Mouse (Mus musculus): ENCODE measurements around the gene Folr2. TPM values are rescaled to one million over a fixed set of nuclear protein-coding genes. Genes with fewer than 3 reads are reported as not detected.

Gene Folr2
- polyA plus RNA-seq, 1 experiment, result not detected

DNA sequence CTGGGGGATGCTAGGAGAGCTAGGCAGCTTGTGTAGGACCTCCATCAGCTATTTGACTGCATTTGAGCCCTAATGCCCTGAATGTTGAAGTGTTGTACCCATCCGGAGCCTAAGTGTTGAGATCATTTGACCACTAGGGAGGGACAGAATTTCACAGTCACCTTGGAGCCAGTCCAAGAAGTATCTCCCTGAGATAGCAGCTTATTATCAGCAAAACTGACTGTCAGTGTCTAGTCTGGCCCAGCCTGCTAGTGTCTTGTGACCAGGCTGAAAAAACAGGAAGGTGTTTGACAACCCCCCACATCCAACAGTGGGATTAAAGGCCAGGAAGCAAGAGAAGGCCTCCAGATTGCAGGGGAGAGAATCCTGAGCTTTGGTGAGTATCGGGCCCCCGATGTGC lies 14.3 kb upstream of the Folr2 start:
- TF ChIP-seq GATA1 (IDR thresholded peaks at IDR 0.05; ENCODE audit: low read length), result peak; percentile 37

DNA sequence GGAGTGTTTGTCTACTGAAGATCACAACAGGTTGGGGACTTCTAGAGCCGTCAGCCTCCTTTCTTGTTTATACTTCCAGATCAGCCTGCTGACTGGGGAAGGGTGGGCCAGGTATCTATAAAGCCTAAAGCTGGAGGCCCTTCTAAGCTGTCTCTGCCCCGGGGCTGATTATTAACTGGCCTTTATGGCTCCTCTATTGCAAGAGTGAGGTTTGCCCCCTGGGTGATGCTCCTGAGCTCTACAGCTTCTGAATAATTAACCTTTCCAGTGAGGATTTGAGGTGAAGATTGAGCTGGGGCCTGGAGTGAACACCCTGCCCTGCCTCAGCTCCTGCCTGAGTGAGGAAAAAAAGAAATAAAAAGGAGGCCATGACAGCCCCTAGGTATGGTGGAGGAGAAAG lies 13.6 kb upstream of the Folr2 start, which contains the start of gene Folr1:
Gene Folr1 (minus strand): TSS at position 160 of the 400 bp plus-strand sequence.
- TF ChIP-seq GATA1 (IDR thresholded peaks at IDR 0.05; ENCODE audit: low read length), result no peak

DNA sequence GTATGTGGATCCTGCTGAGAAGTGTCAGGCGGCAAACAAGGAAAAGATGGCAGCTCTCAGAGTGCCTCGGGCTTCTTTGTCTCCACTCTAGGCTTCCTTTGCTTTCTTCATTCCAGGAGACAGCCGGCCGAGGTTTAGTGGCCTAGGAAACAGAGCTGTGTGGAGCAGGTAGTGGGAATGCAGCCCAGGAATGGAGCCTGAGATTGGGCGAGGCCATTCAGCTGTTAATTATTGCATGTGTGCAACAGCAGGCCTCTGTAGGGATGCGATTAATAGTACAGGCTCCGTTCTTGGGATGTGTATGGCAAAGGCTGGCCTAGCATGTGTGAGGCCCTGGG lies 12.1 kb upstream of the Folr2 start:
- no peak for TF ChIP-seq GATA1 (IDR thresholded peaks at IDR 0.05; ENCODE audit: low read length)

DNA sequence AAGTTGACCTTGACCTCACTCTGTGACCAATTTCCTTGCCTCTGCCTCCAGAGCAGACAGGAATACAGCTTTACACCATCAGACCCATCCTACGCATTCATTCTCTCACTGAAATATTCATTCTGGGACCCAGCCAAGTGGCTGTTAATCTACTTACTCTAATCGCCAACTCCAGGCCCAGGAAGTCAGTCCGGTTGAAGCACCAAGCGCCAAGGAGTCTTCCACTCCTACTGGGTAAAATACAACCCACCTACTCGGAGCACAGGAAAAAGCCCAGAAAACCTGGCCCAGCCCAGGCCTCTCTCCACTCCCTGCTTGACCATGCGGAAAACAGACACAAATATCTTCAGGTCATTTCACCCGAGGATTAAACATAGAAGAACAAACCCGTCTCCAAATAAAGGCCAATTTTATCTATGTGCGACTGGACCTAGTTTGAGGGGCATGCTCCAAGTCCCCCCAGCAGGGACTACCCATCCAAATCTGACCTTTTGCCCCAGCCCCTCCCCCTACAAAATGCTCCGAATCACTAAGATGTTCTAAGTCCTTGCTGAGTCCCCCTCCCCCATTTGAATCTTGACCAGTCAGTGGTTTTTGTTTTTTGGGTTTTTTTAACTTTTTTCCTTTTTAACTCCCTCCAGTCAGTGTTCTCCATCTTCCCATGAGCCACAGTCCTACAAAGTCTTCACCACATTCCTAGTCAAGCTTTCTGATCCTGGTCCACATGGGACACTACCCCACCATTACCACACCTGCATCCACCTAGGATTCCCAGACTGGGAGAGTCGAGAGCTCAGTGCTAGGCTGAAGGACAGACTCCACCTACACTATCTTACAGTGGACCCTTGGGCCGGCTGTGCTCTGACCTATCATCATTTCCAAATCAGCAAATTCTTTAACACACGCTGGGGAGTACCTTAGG lies 11.5 kb upstream of the Folr2 start:
- TF ChIP-seq GATA1 (IDR thresholded peaks at IDR 0.05; ENCODE audit: low read length), result no peak

DNA sequence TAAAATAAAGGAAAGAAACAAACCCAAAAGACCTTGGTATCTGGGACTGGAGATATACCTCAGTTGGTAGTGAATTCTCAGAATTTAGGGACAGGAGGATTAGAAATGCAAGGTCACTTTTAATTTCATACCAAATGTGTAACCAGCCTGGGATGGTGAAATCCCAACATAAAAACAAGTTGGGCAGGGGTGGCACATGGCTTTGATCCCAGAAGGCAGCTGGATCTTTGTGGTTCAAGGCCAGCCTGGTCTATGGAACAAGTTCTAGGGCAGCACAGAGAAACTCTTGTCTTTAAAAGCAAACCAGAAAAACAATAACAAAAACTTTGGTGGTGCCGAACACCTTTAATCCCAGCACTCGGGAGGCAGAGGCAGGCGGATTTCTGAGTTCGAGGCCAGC lies 10.5 kb upstream of the Folr2 start:
- TF ChIP-seq GATA1 (IDR thresholded peaks at IDR 0.05; ENCODE audit: low read length), result no peak

DNA sequence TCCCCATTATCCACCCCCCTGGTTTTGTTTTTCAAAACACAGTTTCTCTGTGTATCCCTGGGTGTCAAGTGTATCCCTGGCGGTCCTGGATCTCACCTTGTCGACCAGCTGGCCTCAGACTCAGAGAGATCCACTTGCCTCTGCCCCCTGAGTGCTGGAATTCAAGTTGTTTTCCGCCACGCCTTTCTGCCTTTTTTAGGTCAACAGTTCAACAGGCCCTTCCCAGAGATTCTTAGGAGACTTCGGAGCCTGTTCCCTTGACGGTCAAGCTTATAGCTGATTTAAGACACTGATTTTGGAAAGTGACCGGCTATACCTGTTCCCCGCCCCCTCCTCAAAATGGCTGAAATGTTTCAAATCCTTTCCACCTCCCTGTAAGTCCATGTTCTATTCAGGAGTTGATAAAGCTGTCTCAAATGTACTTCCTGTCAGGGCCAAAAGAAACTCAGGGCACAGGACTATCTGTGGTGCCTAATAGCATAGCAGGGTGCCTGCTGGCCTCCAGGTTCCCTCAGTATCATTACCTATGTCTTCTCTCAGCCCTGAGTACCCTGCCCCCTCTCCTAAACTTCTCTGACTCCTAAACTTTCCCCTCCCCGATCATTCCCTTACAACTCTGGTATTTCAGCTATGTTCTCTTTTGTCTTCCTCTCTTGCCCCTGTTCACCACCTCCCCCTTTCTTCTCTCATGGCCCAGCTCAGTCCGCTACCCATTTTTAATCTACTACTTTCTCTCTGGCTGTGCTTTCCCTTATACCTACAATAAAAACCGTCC lies 9.7 kb upstream of the Folr2 start:
- TF ChIP-seq GATA1 (IDR thresholded peaks at IDR 0.05; ENCODE audit: low read length), result no peak

DNA sequence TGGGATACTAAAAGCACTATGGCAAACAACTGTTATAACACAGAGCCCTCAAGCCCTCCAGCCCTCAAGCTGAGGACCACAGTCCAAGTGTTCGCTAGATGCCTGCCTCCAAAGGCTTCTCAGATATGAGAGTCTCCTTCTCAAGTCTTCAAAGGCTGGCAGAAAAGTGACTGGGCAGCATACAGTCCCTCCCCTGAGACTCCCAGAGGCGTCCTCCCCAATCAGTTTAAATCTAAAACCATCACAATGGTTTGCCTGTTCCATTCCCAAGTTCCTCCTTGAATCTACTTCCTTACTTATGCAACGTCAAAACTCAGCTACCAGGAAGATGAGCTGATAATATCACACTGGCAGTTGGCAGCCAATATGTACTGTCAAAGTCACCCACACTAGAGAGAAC lies 6.4 kb upstream of the Folr2 start, which contains the start of gene Anapc15:
Gene Anapc15 (plus strand): TSS at position 301 of the 400 bp plus-strand sequence.
- no peak for TF ChIP-seq GATA1 (IDR thresholded peaks at IDR 0.05; ENCODE audit: low read length)

DNA sequence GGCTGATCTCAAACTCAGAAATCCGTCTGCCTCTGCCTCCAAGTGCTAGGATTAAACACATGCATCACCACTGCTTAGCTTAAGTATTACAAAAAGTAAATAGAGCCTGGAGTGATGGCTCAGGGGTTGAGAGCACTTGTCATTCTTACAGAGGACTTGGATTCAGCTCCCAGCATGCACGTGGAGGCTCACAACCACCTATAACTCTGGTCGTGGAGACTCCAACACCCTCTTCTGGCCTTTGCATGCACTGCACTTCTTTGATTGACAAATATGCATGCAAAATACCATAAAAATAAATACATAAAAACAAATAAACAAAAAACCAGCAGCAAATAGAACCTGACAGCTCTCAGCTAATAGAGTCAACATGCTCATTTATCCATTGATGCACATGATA lies 5.3 kb upstream of the Folr2 start:
- TF ChIP-seq GATA1 (IDR thresholded peaks at IDR 0.05; ENCODE audit: low read length), result no peak

DNA sequence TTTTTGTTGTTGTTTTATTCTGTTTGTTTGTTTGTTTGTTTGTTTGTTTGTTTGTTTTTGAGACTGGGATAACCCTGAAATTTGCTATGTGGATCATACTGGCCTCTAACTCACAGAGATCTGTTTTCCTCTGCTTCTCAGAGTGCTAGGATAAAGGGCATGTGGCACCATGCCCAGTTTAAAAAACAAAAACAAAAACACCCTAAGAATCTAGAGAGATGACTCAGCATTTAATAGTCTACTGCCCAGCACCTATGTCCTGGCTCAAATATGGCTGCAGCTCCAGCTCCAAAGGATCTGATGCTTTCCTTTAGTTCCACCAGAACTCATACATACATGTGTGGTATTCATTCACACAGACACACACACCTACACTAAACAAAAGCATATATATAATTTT lies 4.0 kb upstream of the Folr2 start:
- no peak for TF ChIP-seq GATA1 (IDR thresholded peaks at IDR 0.05; ENCODE audit: low read length)

DNA sequence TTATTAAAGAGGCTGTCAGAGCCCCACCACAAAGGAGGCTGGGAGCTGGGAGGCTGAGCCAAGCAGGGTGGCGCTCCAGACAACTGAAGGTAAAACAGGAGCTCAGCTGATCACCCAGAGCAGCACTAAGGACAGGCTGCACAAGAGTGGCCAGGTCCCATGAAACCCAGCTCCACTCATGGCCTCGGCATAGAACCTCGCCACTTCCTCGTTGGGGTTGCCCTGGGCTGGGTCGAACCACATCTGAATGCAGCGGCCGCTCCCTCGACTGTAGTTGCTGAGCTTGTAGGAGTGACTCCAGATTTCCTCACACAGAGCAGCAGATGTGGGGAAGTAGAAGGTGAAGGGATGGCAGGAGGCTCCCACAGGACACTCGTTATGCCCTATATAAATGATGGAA lies 1.4 kb upstream of the Folr2 start:
- no peak for TF ChIP-seq GATA1 (IDR thresholded peaks at IDR 0.05; ENCODE audit: low read length)

DNA sequence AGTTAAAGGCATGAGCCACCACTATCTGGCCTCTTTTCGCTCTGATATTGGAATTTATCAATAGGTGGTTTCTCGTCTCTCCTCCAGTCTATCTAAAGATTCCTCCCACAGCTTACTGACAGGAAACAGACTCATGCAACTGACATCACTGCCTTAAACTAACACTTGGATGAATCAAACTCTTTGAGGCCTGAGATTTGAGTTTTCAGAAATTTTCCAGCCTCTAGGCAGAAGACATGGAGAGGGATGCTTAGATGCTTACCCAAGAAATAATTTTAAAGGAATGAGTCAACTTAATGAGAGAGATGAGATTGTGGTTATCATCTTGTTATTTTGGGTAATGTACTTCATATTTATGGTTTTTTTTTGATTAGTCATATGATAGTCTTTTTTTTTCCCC lies 3.2 kb downstream of the Folr2 start:
- no peak for TF ChIP-seq GATA1 (IDR thresholded peaks at IDR 0.05; ENCODE audit: low read length)

DNA sequence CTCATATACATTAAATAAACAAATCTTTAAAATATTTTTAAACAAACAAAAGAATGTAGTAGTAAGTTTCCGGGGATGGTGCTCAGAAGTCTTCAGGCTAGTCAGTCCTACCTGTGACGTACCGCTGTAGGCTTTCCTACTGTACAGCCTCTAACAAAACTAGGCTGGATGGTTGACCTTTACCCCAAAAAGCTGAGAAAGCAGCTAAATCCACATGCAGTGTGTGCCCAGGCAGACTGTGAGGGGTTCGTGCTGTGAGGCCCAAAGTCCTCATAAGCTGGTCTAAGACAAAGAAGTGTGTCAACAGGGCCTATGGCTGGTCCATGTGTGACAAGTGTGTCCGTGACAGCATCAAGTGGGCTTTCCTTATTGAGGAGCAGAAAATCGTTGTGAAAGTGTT lies 4.1 kb downstream of the Folr2 start:
- TF ChIP-seq GATA1 (IDR thresholded peaks at IDR 0.05; ENCODE audit: low read length), result no peak

DNA sequence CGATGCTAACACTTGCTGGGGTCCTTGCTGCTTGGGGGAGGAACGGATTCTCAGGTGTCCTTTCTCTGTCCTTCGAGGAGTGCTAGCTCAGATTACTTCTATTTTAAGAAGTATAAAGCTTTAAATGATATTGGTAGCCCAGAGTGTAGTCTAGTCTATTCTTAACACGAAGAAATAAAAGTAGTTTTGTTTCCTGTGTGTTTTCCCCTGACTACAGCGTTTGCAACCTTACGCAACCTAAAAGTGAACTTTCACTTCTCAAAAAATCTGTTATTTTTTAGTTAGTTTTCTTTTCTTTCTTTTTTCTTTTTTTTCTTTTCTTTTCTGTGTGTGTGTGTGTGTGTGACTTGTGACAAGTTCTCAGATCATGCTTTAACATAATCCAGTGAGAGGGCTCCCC lies 5.3 kb downstream of the Folr2 start:
- TF ChIP-seq GATA1 (IDR thresholded peaks at IDR 0.05; ENCODE audit: low read length), result no peak

DNA sequence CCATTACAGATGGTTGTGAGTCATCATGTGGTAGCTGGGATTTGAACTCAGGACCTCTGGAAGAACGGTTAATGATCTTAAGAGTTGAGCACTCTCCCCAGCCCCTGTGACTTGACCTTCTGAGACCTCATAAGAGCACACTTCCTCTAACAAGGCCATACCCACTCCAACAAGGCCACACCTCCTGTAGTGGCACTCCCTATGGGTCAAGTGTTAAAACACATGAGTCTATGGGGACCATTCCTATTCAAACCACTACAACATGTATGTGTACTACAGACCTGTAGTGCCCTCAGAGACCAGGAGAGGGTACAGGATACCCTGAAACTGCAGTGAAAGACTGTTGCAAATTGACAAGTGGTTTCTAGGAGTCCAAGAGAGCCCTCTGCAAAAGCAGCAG lies 9.1 kb downstream of the Folr2 start:
- no peak for TF ChIP-seq GATA1 (IDR thresholded peaks at IDR 0.05; ENCODE audit: low read length)

DNA sequence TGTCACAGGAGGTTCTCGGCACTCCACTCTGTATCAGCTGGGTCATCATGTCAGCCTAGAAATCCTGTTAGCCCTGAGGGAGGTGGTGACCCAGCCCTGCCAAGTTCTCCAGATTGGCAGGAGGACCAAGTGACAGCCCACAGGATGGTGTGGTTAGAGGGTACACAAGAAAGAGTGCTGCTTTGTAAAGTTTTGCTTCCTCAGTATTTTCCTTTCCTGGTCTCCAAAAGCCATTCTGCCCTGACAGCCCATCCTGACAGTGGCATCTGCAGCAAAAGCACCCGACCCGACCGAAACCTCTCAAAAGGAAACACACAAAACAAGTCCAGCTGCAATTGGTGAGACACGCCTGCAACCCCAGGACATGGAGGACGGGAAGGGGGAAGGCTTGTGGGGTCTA lies 12.8 kb downstream of the Folr2 start:
- no peak for TF ChIP-seq GATA1 (IDR thresholded peaks at IDR 0.05; ENCODE audit: low read length)

DNA sequence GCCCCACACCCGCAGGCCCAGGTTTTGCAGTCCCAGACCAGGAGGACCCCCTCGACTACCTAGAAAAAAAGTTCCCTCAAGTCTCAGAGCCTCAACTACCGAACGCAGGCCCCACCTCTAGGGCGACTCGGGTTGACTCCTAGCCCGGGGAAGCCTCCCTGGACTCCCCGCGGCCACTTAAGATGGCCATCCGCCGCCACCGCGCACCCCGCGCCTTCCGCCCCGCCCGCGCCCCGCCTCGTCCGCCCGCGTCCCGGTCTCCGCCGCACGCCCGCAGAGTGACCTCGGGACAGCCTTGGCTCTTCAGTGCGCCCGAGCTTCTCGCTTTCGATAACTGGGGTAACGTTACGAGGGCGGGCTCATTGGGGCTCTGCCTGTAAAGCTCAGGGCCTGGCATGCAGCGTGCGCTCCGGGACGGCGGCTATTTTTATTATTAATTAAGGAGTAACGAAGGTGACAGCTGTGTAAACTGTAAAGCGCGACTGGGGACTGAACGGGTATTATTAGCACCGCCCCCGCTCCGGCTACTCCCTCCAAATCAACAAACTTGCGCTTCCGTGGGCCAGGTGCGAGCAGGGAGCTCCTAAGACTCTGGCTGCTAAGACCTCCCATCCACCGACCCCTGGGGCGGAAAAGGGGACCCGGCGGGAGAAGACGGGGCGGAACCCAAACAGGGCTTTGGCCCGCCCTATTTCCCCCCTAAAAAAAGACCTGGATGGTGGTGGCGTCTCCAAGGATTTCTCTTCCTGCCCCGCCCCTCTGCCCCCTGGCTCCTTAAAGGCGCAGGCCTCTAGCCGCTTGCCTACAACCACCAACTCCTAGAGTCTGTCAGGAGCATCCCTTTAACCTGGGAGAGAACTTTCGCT lies 19.2 kb downstream of the Folr2 start, which contains the start of gene Inppl1:
Gene Inppl1 (minus strand): TSS at position 624 of the 866 bp plus-strand sequence.
- TF ChIP-seq GATA1 (IDR thresholded peaks at IDR 0.05; ENCODE audit: low read length), result no peak
